Mouse (Mus musculus): ENCODE measurements around the gene Notch2.

- TF ChIP-seq HCFC1 (IDR thresholded peaks at IDR 0.05; ENCODE audit: low read depth, low read length) (no peak), CTCF (conservative IDR thresholded peaks at IDR 0.05 in 1 of 2, IDR thresholded peaks at IDR 0.05 in 1 of 2; ENCODE audit: low read depth in 2 of 2, low read length in 2 of 2) (no peak), ZC3H11A (IDR thresholded peaks at IDR 0.05; ENCODE audit: low read depth, low read length) (no peak)
Observed at GRCm38 (mm10) chr3:98032191-98032590, 18.9 kb downstream of the Notch2 start.

All from CH12.LX (cell line).